Mouse (Mus musculus) embryo, embryonic 11.5 days (tissue): ENCODE measurements around the gene Fancd2os.

ENCODE experiments used
- DNase-seq: peaks from one replicate; pipeline ENCODE4 v3.0.0-alpha.2; 2012; ENCODE audit warnings: low read depth, low spot score

Fancd2os gene

GRCm38 (mm10) chr6:113605224-113605545, 4.7 kb upstream of the Fancd2os start:
- DNase-seq = no peak

- peak; percentile 83 for DNase-seq
Observed at GRCm38 (mm10) chr6:113604432-113605223, 4.1 kb upstream of the Fancd2os start, which contains the start of gene Brk1. TSS of gene Brk1 (plus strand) at chr6:113604772.

GRCm38 (mm10) chr6:113603993-113604392, 3.5 kb upstream of the Fancd2os start:
- no peak for DNase-seq

DNA sequence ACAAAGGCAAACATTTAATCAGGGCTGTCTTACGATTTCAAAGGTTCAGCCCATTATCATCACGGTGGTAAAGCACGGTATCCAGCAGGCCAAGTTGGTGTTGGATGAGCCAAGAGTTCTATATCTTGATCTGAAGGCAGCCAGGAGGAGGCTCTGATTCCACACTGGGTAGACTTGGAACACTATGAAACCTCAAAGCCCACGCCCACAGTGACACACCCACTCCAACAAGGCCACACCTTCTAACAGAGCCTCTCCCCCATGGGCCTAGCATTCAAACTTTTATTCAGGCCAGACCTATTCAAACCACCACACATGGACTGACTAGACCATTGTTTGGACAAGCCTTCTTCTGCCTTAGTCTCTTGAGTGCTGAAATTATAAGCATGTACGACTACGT, 2.3 kb upstream of the Fancd2os start:
- DNase-seq = no peak

DNA sequence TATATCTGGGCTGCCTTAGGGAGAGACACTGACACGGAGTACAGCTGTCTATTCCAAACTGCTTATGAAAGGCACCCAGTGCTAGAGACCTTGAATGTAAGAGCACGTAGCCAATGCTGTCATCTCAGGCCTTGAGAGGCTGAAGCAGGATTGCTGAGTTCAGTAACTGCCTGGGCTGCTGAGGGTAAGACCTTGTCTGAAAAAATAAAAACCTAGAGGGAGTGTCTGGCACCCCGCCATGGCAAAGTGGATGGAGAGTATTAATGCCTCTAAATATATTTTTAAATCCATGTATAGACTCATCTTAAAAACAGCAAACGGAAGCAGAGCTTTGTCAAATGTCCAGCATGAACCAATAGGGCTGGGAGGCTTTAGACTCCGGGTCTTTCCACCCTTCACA, 682 bp downstream of the Fancd2os start:
- DNase-seq = no peak

GRCm38 (mm10) chr6:113597945-113598344, 2.6 kb downstream of the Fancd2os start:
- DNase-seq = no peak

DNA sequence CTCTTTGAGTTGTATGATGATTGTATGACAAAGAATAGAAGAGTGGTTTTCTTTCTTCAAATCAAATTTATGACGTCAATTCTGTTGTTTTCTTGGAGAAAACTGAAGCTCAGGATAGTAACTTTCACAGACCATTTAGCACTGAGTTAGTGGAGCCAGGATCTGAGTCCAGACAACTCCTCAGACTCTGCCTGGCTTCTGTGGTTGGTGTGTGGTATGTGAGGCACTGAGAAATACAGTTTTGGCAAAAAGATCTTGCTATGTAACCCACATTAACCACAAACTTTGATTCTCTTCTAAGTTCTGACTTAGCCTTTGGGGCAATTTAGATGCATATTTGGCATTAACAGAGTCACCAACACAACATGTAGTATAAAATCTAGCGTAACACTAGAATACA, 7.9 kb downstream of the Fancd2os start:
- no peak for DNase-seq

GRCm38 (mm10) chr6:113586466-113587183, 13.9 kb downstream of the Fancd2os start:
- DNase-seq = no peak

DNA sequence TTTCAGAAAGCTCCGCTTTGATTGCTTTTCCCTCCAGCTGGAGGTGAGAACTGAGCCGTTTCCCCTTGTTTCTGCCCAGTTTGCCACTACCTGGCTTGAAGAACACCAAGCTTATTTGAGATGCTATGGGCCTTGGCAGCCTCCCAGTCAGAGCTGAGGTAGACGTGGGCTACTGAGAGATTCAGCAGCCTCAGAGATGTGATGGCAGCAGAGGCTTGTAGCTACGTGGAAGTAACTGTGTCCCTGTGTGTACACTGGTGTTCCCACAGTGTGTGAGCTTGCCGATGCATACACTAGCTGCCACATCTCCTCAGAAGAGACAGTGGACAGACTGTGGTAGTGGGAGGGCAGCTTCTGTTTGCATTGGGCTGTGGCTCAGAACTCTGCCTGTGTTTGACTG, 15.4 kb downstream of the Fancd2os start:
- no peak for DNase-seq

GRCm38 (mm10) chr6:113583023-113583422, 17.5 kb downstream of the Fancd2os start:
- no peak for DNase-seq

DNA sequence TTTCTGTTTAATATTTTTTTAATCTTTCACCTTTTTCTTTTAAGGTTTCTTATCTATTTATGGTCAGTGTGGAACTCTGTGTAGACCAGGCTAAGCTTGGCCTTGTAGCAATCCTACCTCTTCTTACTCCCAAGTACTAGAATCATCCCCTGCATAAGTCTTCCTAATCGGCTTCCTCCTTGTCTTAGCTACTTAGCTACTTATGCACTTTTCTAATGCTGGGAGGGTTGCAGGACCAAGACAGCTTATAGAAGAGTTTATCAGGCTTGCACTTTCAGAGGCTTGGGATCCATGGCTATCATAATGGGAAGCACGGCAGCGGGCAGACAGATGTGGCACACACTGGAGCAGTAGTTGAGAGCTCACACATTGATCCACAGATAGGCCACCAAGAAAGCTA, 21.2 kb downstream of the Fancd2os start:
- no peak for DNase-seq

GRCm38 (mm10) chr6:113576044-113576443, 24.5 kb downstream of the Fancd2os start:
- DNase-seq = no peak

GRCm38 (mm10) chr6:113564557-113564956, 36.0 kb downstream of the Fancd2os start:
- no peak for DNase-seq

- DNase-seq = no peak
Observed at GRCm38 (mm10) chr6:113559736-113560135, 40.8 kb downstream of the Fancd2os start.
